Mouse (Mus musculus) lung, embryonic 16.5 days (tissue): ENCODE measurements at regions not wholly inside any gene's neighbourhood (a gene's known extent, or its start where the extent isn't known, plus 50 kb on each side); places are given as distances from the start of the nearest gene placed in this dataset.

ENCODE experiments used
- ATAC-seq: fragments of 200-750 bp; cut with Nextera tagmentation; 2 replicates; pipeline ENCODE4 v1.8.0; 2017; ENCODE audit warnings: low read depth, mild to moderate bottlenecking, moderate library complexity
- H3K27ac ChIP-seq: fragments of 300-500 bp; sonication (generic); 2 replicates; pipeline ENCODE4 v1.5.1; 2014; ENCODE audit warnings: mild to moderate bottlenecking, control low read depth, low read length
- H3K27me3 ChIP-seq: fragments of 300-500 bp; sonication (generic); 2 replicates; pipeline ENCODE4 v1.6.1; 2014; ENCODE audit warnings: low read depth, low read length, mixed read lengths; ENCODE audit not compliant: control insufficient read depth, insufficient read depth
- H3K36me3 ChIP-seq: fragments of 300-500 bp; sonication (generic); 2 replicates; pipeline ENCODE4 v1.6.1; 2014; ENCODE audit warnings: low read length; ENCODE audit not compliant: control insufficient read depth, insufficient read depth
- H3K4me1 ChIP-seq: fragments of 300-500 bp; sonication (generic); replicated peaks from 2 replicates; pipeline ENCODE4 v1.6.1; 2014; ENCODE audit warnings: low read length, mixed read lengths; ENCODE audit not compliant: control insufficient read depth, insufficient read depth
- H3K4me2 ChIP-seq: fragments of 300-500 bp; sonication (generic); 2 replicates; pipeline ENCODE4 v1.6.1; 2014; ENCODE audit warnings: low read depth, low read length, control low read depth
- H3K4me3 ChIP-seq: fragments of 300-500 bp; sonication (generic); 2 replicates; pipeline ENCODE4 v1.5.1; 2014; ENCODE audit warnings: mild to moderate bottlenecking, low read length, control low read depth
- H3K9ac ChIP-seq: fragments of 300-500 bp; sonication (generic); 2 replicates; pipeline ENCODE4 v1.6.1; 2014; ENCODE audit warnings: low read length, control low read depth
- H3K9me3 ChIP-seq: fragments of 300-500 bp; sonication (generic); 2 replicates; pipeline ENCODE4 v1.6.1; 2016; ENCODE audit warnings: low read length; ENCODE audit not compliant: control insufficient read depth
- WGBS: fragments of 180-500 bp; shearing (Covaris S2); extraction: QIAGEN DNeasy Blood & Tissue Kit; methylation state at CpG from one replicate; pipeline ENCODE4 v1.1.7; 2014; 5-methylcytosine and 5-hydroxymethylcytosine counted together

DNA sequence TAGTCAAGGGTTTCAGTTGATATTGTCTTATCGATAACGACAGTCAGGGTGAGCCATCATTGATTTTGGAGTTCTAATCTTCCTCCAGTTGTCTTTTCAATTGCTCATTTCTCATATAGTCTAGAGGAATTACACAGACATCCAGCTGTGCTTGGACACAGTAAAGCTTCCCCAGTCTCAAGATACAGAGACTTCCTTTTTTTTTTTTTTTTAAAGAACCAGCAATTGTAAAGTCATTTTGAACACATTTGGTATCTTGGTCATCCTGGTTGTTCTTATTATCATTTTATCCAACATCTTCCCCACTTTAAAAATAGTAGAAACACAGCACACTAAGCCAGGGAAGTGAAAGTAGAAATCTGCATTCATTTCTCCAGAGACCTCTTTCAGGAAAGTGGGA is 51.4 kb upstream of the Rgmb start:
- H3K27ac ChIP-seq, result peak overlapping the region; percentile 16; the same call in 1 of the 2 replicates
- no peaks in the 10 kb centered on the region for H3K9me3 ChIP-seq
- no peaks in the 10 kb centered on the region for H3K27me3 ChIP-seq
- WGBS, result 79% methylated on average over 2 of the region's 2 CpGs
- H3K4me2 ChIP-seq, result peak overlapping the region; percentile 7; the same call in 1 of the 2 replicates
- H3K36me3 ChIP-seq, result no peaks in the 10 kb centered on the region
- no peak overlapping the region for H3K9ac ChIP-seq
- H3K4me1 ChIP-seq, result peaks cover 2% of the 10 kb centered on the region; the same call in 1 of the 2 replicates
- ATAC-seq, result no peak
- no peak overlapping the region for H3K4me3 ChIP-seq
